Mouse (Mus musculus): Measurements from ENCODE around the gene Tma7.

GRCm38 (mm10) chr9:109125043-109125442 is 42.7 kb upstream of the Tma7 start:
- TF ChIP-seq CTCF (IDR thresholded peaks at IDR 0.05; ENCODE audit: low read depth) (no peak), EP300 (IDR thresholded peaks at IDR 0.05; ENCODE audit: low read depth) (no peak)

Data from liver, embryonic 14.5 days (tissue).